Mouse (Mus musculus): ENCODE measurements around the gene Gramd2.

GRCm38 (mm10) chr9:59687416-59688046, 7.6 kb downstream of the Gramd2 start:
- TF ChIP-seq CTCF (IDR thresholded peaks at IDR 0.05; ENCODE audit: low read depth, low read length) (no peak), EP300 (IDR thresholded peaks at IDR 0.05; ENCODE audit: insufficient read depth, low read depth, low read length) (0 out of 2 replicates have a peak, but pooled peaks have one; percentile 22), POLR2A (IDR thresholded peaks at IDR 0.05; ENCODE audit: insufficient read depth, low read length) (no peak)
